Mouse (Mus musculus): ENCODE data around the gene Med16. TPM values are rescaled to one million over a fixed set of nuclear protein-coding genes. Genes with fewer than 3 reads are reported as not detected.
A peak's percentile ranks its signal among the peaks of the same experiment; 100 is the strongest.

The Med16 gene
- total RNA-seq, 2 experiments from 2014 or later, result 55.7 to 56.2 TPM

DNA sequence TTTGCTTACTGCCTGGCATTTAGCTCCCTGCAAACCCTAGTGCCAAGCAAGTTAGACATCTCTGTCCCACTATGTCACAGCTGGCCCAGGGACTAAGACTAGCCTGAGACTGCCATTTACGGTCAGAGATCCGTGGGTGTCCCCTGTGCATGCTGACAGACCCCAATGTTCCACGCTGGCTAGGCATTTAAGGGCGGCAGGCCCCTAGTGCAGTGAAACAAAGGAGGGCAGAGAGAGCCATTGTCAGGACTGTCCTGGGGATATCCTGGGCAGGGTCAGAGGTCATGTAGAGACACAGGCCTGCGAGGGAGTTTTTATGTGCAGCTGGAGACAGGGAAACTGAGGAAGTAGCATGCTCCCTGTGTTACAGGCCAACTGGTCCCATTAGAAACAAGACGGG is 25.1 kb upstream of the Med16 start:
- no peak for DNase-seq (ENCODE audit: low spot score in 2 of 2)

DNA sequence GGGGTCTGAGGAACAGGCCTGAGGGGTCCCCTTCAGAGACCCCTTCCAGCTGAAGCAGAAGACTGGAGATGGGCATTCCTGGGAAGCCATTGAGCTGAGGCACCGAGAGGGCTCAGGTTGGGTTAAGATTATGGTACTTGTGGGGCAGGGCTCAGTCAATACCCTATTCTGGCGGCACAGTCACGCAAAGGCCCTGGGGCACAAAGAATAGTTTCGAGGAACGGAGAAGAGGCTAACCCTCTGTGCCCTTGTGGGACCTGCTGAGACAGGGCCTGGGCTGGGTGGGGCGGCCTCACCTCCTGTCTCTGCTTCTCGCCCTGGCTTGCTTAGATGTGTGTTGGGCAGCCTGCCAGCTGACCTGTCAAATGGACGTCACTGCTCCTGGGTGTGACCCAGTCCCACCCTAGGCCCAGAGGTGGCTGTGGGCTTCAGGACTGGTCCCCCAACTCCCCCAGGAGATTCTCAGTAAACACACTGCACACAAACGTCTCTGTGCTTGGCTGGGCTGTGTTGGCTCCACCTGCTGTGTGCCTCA is 24.5 kb upstream of the Med16 start:
- no peak for DNase-seq (ENCODE audit: low spot score in 2 of 2)

- DNase-seq (ENCODE audit: low spot score in 2 of 2), result peak; percentile 56 to 57
Measured at GRCm38 (mm10) chr10:79932736-79933135, 24.0 kb upstream of the Med16 start.

DNA sequence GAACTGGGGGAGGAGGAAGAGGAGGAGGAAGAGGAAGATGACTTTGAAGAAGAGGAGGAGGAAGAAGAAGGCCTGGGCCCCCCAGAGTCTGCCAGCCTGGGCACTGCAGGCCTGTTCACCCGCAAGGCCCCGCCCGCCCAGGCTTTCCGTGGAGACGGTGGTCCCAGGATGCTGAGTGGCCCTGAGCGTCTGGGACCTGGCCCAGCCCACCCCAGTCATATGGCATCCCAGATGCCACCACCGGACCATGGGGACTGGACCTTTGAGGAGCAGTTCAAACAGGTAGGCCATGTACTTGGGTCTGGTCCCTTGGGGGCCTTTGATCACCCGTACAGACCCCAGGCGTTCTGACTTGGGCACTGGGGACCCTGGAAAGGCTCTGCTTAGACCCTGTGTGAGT is 23.1 kb upstream of the Med16 start:
- DNase-seq (ENCODE audit: low spot score in 2 of 2), result no peak

DNA sequence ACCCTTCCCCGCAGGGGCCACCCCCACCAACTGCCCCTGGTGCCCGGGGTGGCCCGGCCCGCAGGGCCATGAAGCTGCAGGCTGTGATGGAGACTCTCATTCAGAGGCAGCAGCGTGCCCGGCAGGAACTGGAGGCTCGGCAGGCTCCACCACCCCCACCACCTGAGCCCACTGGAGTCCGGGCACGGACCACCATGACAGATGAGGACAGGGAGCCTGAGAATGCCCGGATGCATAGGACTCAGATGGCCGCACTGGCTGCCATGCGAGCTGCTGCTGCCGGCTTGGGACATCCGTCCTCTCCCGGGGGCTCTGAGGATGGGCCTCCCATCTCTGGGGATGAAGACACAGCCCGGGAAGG is 22.1 kb upstream of the Med16 start:
- DNase-seq (ENCODE audit: low spot score in 2 of 2), result no peak

DNA sequence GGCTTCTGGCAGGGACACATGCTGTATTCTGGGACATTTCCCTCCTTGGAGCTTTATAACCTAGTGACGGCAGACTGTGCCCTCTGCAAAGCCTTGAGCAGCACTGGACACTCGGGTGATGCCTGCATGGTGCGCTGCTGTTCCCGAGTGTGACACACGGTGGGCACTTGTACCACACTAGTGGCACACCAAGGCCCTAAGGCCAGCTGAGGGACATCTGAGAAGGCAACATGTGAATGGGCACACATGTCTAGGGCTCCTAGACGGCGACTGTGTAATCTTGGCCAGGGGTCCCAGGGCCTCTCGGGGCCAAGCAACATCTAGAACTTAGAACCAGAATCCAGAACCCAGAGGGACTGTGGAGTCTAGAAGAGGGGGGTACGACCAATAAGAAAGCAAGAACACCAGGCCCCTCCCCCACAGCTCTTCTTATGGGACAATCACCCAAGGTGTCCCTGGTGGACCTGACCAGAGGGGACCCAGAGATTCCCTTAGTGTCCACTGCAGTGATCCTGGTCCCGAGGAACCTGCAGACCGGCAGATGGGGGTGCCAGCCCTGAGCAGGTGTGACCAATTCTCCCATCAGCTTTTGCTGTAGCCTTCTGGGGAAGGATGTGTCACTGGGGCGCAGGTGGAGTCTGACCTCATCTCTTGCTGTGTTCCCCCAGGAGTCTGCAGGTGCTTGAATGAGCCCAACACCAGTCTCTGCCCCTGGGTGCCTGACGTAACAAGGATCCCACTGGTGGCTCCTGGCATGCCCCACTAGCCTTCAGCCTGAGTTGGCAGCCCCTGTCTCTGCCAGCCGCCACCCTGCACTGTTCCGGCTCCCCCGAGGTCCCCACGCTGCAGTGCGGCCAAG is 21.5 kb upstream of the Med16 start:
- no peak for DNase-seq (ENCODE audit: low spot score in 2 of 2)

DNA sequence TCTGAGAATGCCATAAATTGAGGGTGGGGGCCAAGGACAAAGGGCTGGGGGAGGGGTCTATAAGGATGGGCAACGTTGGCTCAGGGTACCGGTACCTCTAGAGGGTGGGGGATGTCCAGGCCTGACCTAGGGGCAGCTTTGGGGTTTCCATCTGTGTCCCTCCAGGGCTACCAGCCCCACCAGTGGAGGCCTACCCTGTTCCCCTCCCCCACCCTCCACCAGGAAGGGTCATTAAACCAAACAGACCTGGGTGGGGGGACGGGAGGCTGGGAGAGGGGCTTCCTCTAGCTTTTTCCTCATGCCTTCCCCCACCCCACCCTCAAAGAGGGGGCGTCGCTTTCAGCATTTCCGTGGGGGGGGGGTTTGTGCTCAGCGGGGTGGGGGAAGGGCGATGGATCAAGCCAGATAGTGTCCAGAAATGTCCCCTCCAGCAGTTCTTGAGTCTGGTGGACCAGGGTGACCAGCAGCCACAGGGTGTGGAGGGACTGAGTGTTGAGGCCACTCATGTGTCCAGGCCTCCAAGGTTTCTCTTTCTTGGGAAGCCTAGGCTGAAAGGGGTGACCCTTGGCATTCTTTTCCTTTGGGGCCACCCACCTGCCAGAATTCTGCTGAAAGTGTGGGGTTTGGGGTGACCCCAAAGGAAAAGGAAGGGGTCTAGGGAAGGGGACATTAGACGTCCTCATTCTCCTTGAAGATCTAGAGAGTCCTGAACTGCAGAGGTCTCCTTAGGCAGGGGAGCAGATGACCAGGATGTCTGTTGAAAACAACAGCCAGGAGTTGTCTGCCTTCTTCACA is 20.4 kb upstream of the Med16 start:
- DNase-seq (ENCODE audit: low spot score in 2 of 2), result no peak

- DNase-seq (ENCODE audit: low spot score in 2 of 2), result no peak
Measured at GRCm38 (mm10) chr10:79928030-79928694, 19.4 kb upstream of the Med16 start.

GRCm38 (mm10) chr10:79927324-79928029 is 18.8 kb upstream of the Med16 start:
- peak; percentile 55 to 66 for DNase-seq (ENCODE audit: low spot score in 2 of 2)

- peak; percentile 84 to 89 for DNase-seq (ENCODE audit: low spot score in 2 of 2)
Measured at GRCm38 (mm10) chr10:79926491-79927323, 18.0 kb upstream of the Med16 start, which contains the start of gene Arid3a. TSS of gene Arid3a (plus strand) at chr10:79927043.

DNA sequence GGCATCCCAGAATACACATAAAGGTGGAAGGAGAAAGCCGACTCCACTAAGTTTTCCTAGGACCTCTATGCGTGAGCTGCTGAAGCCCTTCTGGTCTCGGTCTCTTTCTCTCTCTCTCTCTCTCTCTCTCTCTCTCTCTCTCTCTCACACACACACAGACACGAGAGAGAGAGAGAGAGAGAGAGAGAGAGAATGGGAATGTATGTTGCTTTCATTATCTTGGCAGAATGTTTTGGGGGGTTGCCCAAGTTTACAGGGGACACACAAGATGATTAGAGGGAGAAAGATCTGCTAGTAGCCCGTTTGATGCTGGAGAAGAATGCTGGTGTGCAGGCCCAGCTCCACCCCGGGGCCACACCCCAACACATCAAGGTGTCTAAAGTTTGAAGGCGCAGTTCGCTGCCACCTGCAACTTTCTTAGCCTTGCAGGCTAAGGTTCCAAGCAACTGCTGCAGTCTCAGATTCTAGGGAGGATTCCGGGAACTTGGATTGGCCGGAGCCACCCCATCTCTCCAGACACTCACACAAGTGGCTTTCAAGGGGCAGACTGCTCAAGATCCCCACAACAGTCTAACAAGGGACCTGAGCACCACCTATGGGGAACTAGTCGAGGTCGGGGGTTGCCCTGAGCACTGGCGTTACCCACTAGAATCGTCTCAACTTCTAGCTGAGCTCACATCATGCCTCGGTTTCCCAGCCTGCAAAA is 17.2 kb upstream of the Med16 start:
- no peak for DNase-seq (ENCODE audit: low spot score in 2 of 2)

GRCm38 (mm10) chr10:79924998-79925784 is 16.5 kb upstream of the Med16 start:
- DNase-seq (ENCODE audit: low spot score in 2 of 2), result peak; percentile 98

- no peak for DNase-seq (ENCODE audit: low spot score in 2 of 2)
Measured at GRCm38 (mm10) chr10:79921572-79921971, 12.8 kb upstream of the Med16 start.

DNA sequence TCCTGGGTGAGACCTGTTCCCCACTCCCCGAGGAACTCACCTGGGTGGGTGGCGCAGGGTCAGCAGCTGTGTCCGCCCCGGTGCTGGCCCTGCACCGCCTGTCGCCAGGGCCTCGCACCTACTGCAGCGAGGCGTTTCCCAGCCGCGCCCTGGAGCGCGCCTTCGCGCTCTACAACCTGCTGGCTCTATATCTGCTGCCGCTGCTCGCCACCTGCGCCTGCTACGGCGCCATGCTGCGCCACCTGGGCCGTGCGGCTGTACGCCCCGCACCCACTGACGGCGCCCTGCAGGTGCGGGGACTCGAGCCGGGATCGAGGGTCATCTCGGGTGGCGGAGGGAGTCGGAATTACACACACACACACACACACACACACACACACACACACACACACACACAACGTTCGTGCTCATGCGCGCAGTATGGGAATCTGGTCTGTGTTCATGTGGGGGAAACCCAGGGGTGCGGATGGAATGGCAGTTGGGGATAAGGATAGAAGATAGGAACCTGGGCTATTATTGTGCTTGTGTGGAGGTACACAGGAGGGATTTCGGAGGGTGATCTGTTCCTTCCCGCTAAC is 12.3 kb upstream of the Med16 start, which contains the start of gene R3hdm4:
R3hdm4 (minus strand) TSS at position 251 of the 578 bp plus-strand sequence.
- DNase-seq (ENCODE audit: low spot score in 2 of 2), result no peak

GRCm38 (mm10) chr10:79920056-79920890 is 11.6 kb upstream of the Med16 start:
- DNase-seq (ENCODE audit: low spot score in 2 of 2), result no peak

GRCm38 (mm10) chr10:79919251-79919849 is 10.6 kb upstream of the Med16 start:
- no peak for DNase-seq (ENCODE audit: low spot score in 2 of 2)

Data from layer of hippocampus, postnatal 10 days (tissue).